Mouse (Mus musculus) liver, postnatal 0 days (tissue): ENCODE results near the gene Rpl10a.

ENCODE experiments used
- CTCF ChIP-seq: sonication (generic); IDR thresholded peaks from 2 replicates; pipeline ENCODE4 v1.5.1; 2016; ENCODE audit warnings: antibody characterized with exemption, low read depth
- EP300 ChIP-seq: IDR thresholded peaks from 2 replicates; pipeline ENCODE4 v1.6.1; 2016; ENCODE audit warnings: antibody characterized with exemption, low read depth, mild to moderate bottlenecking

- TF ChIP-seq CTCF (no peak), EP300 (no peak)
Measured at GRCm38 (mm10) chr17:28331241-28332112, 3.2 kb downstream of the Rpl10a start.
